Mouse (Mus musculus) right cerebral cortex, postnatal 25 days (tissue): ENCODE measurements at regions not wholly inside any gene's neighbourhood (a gene's known extent, or its start where the extent isn't known, plus 50 kb on each side); places are given as distances from the start of the nearest gene placed in this dataset.
A peak's percentile ranks its signal among the peaks of the same experiment; 100 is the strongest.

Experiments
- DNase-seq: peaks from one replicate; pipeline ENCODE4 v3.0.0; 2022

- DNase-seq: no peak
Observed at GRCm38 (mm10) chr16:30652692-30653091, 53.2 kb downstream of the Fam43a start.

GRCm38 (mm10) chr16:30653806-30654205, 54.3 kb downstream of the Fam43a start:
- peak; percentile 43 for DNase-seq

DNA sequence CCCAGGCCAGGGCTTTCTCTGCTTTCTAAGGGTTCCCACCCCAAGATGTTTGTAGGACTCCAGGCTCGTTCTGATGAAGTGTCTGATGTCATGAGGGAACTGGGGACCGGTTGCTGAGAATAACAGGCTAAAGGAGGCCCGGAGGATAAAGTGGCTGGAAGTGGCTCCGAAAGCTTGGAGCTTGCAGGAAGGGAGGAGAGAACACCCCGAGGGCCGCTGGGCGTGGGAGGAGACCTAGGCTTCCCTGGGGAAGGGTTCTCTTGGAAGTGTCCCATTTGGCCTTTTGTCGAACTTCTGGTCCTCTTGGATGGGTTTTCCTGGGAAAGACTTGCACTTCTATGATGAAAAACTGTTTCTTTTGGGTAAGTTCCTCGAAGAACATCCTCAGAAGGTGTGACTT, 54.7 kb downstream of the Fam43a start:
- DNase-seq: no peak

DNA sequence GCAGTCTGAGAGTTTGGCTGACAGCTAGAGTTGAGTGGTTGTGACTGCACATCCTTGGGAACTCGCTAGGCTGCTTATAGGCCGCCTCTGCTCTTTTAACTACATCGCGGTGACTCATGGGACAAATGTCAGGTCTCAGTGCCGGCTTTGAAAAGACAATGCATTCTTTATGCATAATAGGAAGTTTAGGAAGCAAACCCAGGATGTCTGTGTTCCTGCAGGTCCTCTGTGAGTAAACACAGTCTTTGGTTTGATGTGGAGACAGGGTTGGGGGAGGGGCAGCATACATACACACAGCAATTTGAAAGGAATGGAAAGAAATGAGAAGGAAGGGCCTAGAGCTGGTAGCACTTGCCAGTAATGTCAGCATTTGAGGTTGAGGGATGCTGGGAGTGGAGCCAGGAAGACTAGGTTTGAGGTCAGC, 56.3 kb downstream of the Fam43a start:
- DNase-seq: no peak

- no peak for DNase-seq
Observed at GRCm38 (mm10) chr16:30656881-30657280, 57.4 kb downstream of the Fam43a start.

GRCm38 (mm10) chr16:30658921-30659320, 59.4 kb downstream of the Fam43a start:
- DNase-seq: no peak

DNA sequence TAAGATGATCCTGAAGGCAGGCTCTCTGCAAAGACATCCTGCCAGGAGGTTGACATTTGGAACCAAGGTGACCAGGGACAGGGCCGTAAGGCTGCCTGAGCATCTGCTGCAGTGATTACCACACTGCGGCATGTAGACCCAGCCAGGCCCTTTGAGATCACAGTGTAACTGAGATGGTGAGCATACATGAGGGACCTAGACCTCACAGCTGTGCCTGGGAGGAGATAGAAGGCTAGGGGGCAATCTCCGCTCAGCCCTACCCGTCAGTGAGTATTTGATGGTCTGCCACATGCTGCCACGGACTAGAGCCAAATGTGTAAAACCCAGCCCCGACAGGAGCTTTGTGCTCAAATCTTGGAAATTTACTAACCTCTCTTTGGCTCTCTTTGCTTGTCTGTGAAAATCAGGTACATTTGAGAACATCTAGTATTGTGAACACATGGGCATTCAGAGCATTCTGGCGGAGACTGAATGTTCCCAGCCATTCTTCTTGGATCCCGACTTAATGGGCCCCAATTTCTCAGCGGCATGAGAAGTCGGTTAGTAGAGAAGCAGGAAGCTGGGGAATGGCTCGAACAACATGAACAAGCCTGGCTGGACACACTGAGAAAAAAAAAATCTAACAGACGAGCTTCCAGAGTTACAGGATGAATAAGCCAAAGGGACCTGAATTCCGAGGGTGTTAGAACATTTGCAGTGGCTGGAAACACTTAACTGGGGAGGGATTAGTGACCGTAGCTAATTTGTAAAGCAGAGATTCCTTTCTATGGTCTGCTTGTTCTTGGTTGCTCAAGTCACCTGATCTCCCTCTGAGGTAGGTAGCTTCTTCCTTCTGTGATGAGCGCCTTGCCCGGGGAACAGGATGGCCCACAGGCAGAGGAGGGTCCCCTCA, 61.8 kb downstream of the Fam43a start:
- DNase-seq: no peak

- no peak for DNase-seq
Observed at GRCm38 (mm10) chr16:30663055-30663454, 63.5 kb downstream of the Fam43a start.

- DNase-seq: no peak
Observed at GRCm38 (mm10) chr16:30663971-30664370, 64.4 kb downstream of the Fam43a start.

DNA sequence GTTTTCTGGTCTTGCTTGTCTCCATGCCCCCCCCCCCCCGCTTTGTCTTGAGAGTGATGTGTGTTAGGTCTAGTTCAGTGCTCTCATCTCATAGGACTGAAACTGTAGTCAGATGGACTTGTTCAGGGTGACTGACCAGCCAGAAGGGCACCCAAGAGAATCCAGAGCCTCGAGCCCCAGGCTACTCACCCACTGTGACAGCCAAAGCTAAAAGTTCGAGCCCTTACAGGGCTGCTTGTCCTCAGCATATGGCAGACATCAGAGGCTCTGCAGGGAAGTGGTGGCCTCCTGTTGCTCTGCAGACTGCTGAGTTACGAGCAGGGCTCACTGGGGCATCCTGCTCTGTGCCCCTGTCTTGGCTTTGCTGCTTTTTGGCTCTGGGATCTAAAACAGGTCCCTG, 64.9 kb downstream of the Fam43a start:
- DNase-seq: no peak

DNA sequence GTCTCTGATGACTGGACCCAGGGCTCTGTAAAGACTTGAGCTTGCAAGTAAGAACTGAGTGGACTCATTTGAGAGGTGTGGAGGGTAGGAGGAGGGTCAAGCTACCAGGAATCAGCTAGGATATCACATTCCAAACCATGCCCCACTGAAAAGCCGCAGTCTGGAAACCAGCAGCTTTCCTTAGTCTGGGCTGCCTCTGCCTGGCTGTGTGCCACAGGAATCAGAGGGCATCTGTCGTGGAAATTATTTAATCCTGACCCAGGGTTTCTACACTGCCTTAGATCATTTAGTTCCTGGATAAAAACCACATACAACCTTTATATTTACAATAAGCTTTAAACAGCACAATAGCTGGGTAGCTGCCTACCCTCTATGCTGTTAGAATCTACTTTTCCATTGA, 66.4 kb downstream of the Fam43a start:
- no peak for DNase-seq

DNA sequence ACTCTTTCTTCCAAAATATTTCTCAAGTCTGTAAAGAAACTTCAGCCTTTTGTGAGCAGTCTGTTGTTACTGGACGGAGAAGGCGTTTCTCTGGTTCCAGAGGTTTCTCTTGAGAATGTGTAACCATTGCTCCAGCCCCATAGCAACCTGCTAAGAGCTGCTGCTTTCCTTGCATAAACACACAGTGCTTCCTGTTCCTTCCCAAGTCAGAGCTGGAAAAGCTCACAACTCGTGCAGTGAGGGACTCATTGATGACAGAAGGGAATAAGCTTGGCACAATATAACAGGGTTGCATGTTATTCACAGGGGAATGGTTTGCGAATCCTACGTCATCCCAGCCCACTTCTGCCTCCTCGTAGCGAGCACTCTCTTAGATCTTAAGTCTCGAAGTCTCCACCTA, 70.4 kb downstream of the Fam43a start:
- DNase-seq: no peak

- no peak for DNase-seq
Observed at GRCm38 (mm10) chr16:30671584-30671983, 72.1 kb downstream of the Fam43a start.

DNA sequence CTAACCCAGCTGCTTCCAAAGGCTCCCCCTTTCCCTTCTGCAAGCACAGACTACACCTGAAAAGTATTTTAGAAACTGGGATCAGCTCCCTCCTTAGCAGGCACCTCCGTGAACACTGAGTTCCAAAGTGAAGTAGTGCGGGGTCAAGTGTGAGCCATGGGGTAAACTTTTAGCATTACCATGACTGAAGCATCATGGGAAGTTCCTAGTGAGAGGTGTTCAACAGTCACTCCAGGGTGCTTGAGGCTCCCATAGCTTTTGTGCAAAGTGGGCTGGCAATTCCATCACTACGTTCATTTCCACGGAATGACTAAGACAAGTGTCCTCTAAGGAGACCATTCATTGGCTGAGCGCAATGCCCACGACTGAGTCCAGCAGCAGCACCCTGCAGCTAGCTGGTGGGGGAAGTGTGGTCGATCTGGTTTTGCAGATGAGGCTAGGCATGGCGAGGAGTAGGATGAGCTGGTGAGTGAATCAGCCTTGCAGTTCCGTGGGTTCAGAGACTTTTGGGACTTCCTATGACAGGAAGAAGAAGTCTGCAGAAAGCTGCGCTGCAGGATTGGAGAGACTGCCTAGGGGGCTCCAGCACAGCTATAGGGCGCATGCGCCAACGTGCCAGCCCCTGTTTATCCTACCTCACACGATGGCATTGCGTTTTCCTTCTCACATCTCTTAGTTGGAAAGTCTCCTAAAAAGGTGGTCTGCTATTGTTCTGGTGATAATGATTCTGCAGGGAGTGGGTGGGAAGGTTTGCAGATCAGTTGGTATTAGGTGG, 73.4 kb downstream of the Fam43a start:
- DNase-seq: no peak

DNA sequence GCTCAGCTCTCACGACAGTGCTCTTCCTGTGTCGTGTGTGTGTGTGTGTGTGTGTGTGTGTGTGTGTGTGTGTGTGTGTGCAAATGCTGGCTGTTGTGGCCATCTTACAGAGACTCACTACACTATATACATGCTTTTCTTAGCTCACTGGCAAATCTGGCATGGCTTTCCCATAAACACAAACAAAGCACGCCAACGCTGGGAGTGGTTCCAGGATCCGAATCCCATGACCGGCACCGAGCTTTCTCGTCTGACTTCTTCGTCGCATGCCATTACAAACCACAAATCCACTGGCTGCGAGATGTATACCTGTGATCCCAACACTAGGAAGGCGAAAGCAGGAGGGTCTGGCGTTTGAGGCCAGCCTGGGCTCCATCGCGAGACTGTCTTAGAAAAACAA, 74.1 kb downstream of the Fam43a start:
- DNase-seq: no peak

DNA sequence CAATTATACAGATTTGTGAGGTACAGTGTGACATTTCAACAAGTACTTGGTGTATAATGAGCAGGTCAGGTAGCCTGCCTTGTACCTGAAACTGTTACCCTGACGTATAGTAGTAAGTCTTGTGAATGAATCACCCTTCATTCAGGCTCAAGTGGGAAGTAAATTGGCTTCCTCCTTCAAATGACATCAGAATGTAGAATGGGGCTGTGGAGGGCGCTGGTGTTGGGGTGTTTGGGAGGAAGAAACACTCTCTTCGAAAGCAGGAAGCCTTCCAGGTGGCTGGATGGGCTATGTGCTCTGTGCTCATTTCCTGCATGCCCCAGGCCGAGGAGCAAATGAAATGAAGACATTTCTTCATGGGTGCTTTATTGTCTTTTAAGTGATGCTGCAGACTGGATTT, 76.3 kb downstream of the Fam43a start:
- DNase-seq: no peak

DNA sequence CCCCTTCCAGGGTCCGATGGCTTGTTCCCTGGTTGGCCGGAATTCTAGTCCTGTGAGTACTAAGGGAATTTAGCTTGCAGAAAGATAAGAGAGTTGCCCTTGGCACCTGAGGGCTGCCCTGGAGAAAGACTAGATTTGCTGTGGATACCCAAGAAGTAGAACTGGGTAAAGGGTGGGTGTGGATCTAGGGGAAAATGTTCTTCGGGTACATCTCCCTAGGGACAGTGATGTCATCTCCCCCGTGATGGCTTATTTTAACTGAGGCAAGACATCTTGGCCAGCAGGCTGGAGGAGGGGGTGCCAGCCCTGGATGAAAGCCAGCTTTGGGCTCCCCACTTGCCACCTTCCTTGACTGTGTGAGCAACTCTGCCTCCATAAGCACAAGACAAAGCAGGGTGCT, 77.5 kb downstream of the Fam43a start:
- no peak for DNase-seq

- DNase-seq: no peak
Observed at GRCm38 (mm10) chr16:30677896-30678707, 78.6 kb downstream of the Fam43a start.

DNA sequence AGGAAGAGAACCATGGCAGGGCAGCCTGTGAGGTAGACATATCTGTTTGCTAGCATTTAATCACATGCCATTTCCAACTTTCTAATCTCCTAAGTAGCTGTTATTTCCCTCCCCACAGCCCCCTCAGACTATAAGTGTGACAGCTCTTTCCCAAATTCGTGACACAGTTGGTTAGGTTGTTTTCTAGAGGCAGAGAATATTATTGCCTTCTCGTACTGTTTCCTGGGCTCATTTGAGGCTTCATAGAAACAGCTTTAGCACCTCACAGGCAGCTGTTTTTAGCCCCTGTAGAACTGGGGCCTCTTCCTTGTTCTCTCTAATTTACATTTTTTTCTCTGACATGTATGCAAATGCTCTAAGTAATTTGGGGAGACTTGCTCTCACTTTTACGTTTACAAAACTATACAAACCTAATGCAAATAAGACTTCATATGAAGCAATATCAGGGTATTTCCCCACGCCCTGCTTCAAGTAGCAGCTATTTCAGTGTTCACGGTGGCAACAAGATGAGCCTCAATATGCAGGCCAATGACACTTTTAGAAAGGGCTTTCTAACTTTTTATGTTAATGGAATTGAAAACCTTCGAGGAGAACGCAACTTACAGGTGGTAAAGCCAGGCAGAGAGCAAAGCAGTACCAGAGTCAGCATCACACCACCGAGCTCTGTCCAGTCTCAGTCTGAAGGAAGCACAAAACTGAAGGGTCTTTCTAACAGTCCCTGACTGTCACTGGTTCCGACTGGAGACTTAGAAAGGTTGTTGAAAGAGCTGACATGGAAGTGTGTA, 79.4 kb downstream of the Fam43a start:
- no peak for DNase-seq

DNA sequence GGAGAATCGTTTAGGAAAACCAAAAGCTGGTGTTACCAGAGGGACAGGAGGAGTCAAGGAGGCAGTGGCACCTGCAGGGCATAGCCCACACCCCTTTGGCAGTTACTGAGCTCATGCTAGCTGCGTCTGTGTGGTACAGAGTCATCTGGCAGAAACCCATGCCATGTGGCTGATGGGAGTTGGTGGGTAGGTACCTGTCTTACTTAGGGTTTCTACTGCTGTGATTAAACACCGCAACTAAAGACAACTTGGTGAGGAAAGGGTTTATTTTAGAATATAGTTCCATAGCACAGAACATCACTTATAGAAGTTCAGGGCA, 79.9 kb downstream of the Fam43a start:
- no peak for DNase-seq

DNA sequence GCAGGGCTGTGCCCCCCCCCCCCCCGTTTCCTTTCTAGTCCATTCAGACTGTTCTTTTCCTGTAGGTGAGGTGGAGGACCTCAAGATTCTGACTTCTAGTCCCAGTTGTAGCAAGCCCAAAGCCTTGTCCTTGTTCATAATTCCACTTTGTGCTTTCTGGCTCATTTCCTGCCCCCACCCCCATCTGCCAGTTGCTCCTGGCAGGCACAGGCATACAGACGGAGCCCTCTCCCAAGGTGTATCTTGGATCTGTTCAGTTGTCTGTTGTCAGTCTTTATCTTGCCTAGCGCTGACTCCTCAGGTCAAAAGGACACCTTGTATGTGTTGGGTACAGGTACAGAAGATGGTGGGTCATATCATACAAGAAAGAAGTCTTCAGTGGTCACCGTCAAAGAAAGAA, 81.9 kb downstream of the Fam43a start:
- no peak for DNase-seq

GRCm38 (mm10) chr16:30683986-30684385, 84.5 kb downstream of the Fam43a start:
- DNase-seq: no peak

GRCm38 (mm10) chr16:30686536-30686935, 87.0 kb downstream of the Fam43a start:
- DNase-seq: no peak
